ENCODE assay signal across 9 mouse cellular contexts in the genomic region with DNA sequence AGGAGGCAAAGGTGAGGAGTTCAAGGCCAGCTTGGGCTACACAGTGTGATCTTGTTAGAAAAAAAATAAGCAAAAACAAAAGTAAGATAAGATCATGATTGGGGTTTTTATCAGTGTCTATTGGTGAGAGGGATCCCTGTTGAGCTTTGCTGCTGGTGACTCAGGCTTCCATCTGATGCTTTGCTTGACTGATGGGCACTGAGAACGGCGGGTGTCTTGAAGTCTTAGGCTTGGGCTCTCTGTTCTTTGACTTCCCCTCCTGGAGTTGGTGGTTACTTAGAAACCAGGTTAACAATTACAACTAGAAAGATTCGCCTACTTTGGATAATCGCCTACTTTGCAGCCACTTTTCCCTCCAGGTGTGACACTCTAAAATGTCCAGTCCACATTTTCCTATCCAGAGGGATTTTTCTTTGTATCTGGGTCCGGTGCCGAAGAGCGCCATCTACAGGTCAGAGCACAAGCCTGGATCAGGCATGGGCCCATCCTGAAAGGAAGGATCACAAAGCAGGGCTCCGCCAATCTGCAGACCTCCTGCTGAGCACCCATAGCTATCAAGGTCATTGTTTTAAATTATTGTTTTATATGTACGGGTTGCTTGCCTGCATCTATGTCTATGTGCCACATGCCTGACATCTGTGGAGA. TPM values are rescaled to one million over a fixed set of nuclear protein-coding genes. Genes with fewer than 3 reads are reported as not detected.
DNase-seq lines count a peak whose midpoint lies in the region; ATAC-seq lines count a peak whose summit lies in the region.
"Had no signal": no experiment of that assay in that cellular context is flagged by ENCODE, and none has a peak within 500 bp of the region (broad histone marks: within the 10 kb centered on the region; RNA-seq: fewer than 3 reads in every experiment).

No protein-coding gene starts in this region.

- no peak for ATAC-seq in kidney, embryonic 14.5 days (ENCODE audit: low FRiP score, low TSS enrichment)
- peak; percentile 14 for ATAC-seq in CD4-positive, CD25-positive, alpha-beta regulatory T cell, adult 4 months
- no peak for ATAC-seq in liver, embryonic 16.5 days (ENCODE audit: low read depth)
- ATAC-seq in forebrain, embryonic 11.5 days (replicated peaks; ENCODE audit: low FRiP score): no peak
- ATAC-seq in erythroid progenitor cell, adult 5-6 weeks (replicated peaks; ENCODE audit: low FRiP score, poor library complexity, severe bottlenecking): no peak

- H3K4me1 ChIP-seq in kidney, embryonic 14.5 days (ENCODE audit: control insufficient read depth, insufficient read depth, low read length): peaks cover 24% of the 10 kb centered on the region
- H3K4me1 ChIP-seq in liver, embryonic 16.5 days (ENCODE audit: control insufficient read depth, low read depth, low read length): peaks cover 11% of the 10 kb centered on the region
- peaks cover 6% of the 10 kb centered on the region; the same call in 1 of the 2 replicates for H3K4me1 ChIP-seq in forebrain, embryonic 11.5 days (replicated peaks; ENCODE audit: control insufficient read depth, insufficient read depth, low read length)

- H3K36me3 ChIP-seq in kidney, embryonic 14.5 days (ENCODE audit: control insufficient read depth, insufficient read depth, low read length): no peaks in the 10 kb centered on the region
- H3K36me3 ChIP-seq in liver, embryonic 16.5 days (ENCODE audit: control insufficient read depth, insufficient read depth): no peaks in the 10 kb centered on the region
- H3K36me3 ChIP-seq in forebrain, embryonic 11.5 days (ENCODE audit: control insufficient read depth, insufficient read depth, low read length): no peaks in the 10 kb centered on the region
- H3K36me3 ChIP-seq: hindbrain, embryonic 15.5 days had no signal

- no peaks in the 10 kb centered on the region for H3K27me3 ChIP-seq in kidney, embryonic 14.5 days (ENCODE audit: control insufficient read depth, insufficient read depth, low read length)
- H3K27me3 ChIP-seq in liver, embryonic 16.5 days (ENCODE audit: control insufficient read depth, insufficient read depth, low read depth, low read length): no peaks in the 10 kb centered on the region
- H3K27me3 ChIP-seq in forebrain, embryonic 11.5 days (ENCODE audit: control insufficient read depth, insufficient read depth, low read length): no peaks in the 10 kb centered on the region
- H3K27me3 ChIP-seq: hindbrain, embryonic 15.5 days had no signal

- 64% methylated on average over 9 of the region's 9 CpGs for WGBS in kidney, embryonic 14.5 days
- 51% methylated on average over 9 of the region's 9 CpGs for WGBS in liver, embryonic 16.5 days (ENCODE audit: insufficient replicate concordance)
- 49% methylated on average over 9 of the region's 9 CpGs for WGBS in forebrain, embryonic 11.5 days

- H3K27ac ChIP-seq in kidney, embryonic 14.5 days (ENCODE audit: low read depth, low read length): no peak overlapping the region
- no peak overlapping the region for H3K27ac ChIP-seq in liver, embryonic 16.5 days (ENCODE audit: low read length)
- no peak overlapping the region for H3K27ac ChIP-seq in forebrain, embryonic 11.5 days (ENCODE audit: low read depth, low read length)
- H3K27ac ChIP-seq: hindbrain, embryonic 15.5 days had no signal

- no peaks in the 10 kb centered on the region; the same call in 1 of the 2 replicates for H3K9me3 ChIP-seq in kidney, embryonic 14.5 days (ENCODE audit: control insufficient read depth, low read length)
- H3K9me3 ChIP-seq in liver, embryonic 16.5 days (replicated peaks; ENCODE audit: control insufficient read depth, low read length): no peaks in the 10 kb centered on the region
- H3K9me3 ChIP-seq in forebrain, embryonic 11.5 days (ENCODE audit: control insufficient read depth, low read length): no peaks in the 10 kb centered on the region
- H3K9me3 ChIP-seq: hindbrain, embryonic 15.5 days had no signal

- DNase-seq in kidney, adult 18-20 months: peak; percentile 26
- DNase-seq in adrenal gland, postnatal 14 days: peak; percentile 58
- DNase-seq in yolk sac, embryonic 10.5 days (ENCODE audit: low spot score): no peak
- DNase-seq in forebrain, embryonic 11.5 days (ENCODE audit: low spot score): no peak

- H3K4me2 ChIP-seq in kidney, embryonic 14.5 days (replicated peaks; ENCODE audit: low read depth, low read length): no peak overlapping the region
- 0 out of 2 replicates have a peak overlapping the region, but pooled peaks have one; percentile 10 for H3K4me2 ChIP-seq in liver, embryonic 16.5 days (ENCODE audit: low read depth, low read length)
- H3K4me2 ChIP-seq in forebrain, embryonic 11.5 days (ENCODE audit: low read depth, low read length, severe bottlenecking): no peak overlapping the region
- H3K4me2 ChIP-seq: hindbrain, embryonic 15.5 days had no signal

- no peak overlapping the region for H3K4me3 ChIP-seq in kidney, embryonic 14.5 days (ENCODE audit: low read length)
- H3K4me3 ChIP-seq in liver, embryonic 16.5 days (ENCODE audit: low read depth, low read length): peak overlapping the region; percentile 30
- no peak overlapping the region for H3K4me3 ChIP-seq in forebrain, embryonic 11.5 days (ENCODE audit: low read depth, low read length)
- H3K4me3 ChIP-seq: hindbrain, embryonic 15.5 days had no signal

- no peak overlapping the region for H3K9ac ChIP-seq in kidney, embryonic 14.5 days (ENCODE audit: low read depth, low read length)
- H3K9ac ChIP-seq in liver, embryonic 16.5 days (ENCODE audit: low read depth, low read length): no peak overlapping the region
- no peak overlapping the region for H3K9ac ChIP-seq in forebrain, embryonic 11.5 days (ENCODE audit: low read length)
- H3K9ac ChIP-seq: hindbrain, embryonic 15.5 days had no signal

RNA-seq across cellular contexts. Expression of a gene that starts 34.1 kb away (rescaled TPM):
- polyA plus RNA-seq in kidney, embryonic 14.5 days (2014; fragmentation: Nextera tagmentation; extraction: Ambion mirVana): 2.4 and 3.1 TPM in 2 replicates
- polyA plus RNA-seq in CD4-positive, CD25-positive, alpha-beta regulatory T cell, adult 4 months (2017; shearing (Covaris generic)): 100 to 1,000 TPM; 228 to 281 TPM
- 3.4 and 20.0 TPM in 2 replicates for total RNA-seq in adrenal gland, postnatal 14 days (2021)
- 3.2 and 4.4 TPM in 2 replicates for polyA plus RNA-seq in liver, embryonic 16.5 days (2015; fragmentation: Nextera tagmentation; extraction: Ambion mirVana)
- polyA plus RNA-seq in forebrain, embryonic 11.5 days (2014; fragmentation: Nextera tagmentation; extraction: Ambion mirVana): 7.3 and 9.5 TPM in 2 replicates
- 15.5 and 26.3 TPM in 2 replicates for total RNA-seq in erythroid progenitor cell, adult 5-6 weeks (2015; ENCODE audit: low replicate concordance)
- 7.1 and 19.1 TPM in 2 replicates for total RNA-seq in erythroid progenitor cell, adult 5-6 weeks (2017; ENCODE audit: low replicate concordance)

Comparison
In these comparisons a context has a peak if more than half of its experiments do, and no peak if none do; other contexts are left out.
1. DNase-seq: peak in kidney, adult 18-20 months (single experiment) and adrenal gland, postnatal 14 days (single experiment); none in yolk sac, embryonic 10.5 days (single experiment) and forebrain, embryonic 11.5 days (single experiment).
2. RNA of a gene that starts 34.1 kb away (polyA plus RNA-seq): 228 to 281 TPM in CD4-positive, CD25-positive, alpha-beta regulatory T cell, adult 4 months; 7.3 to 9.5 TPM in forebrain, embryonic 11.5 days, 3.2 to 4.4 TPM in liver, embryonic 16.5 days and 2.4 to 3.1 TPM in kidney, embryonic 14.5 days; every median in the first group is over 10 times any median in the second.